Mouse (Mus musculus): ENCODE measurements around the gene Lrguk. TPM values are rescaled to one million over a fixed set of nuclear protein-coding genes. Genes with fewer than 3 reads are reported as not detected.

Gene Lrguk
- 1 to 10 TPM; 1.7 to 2.0 TPM for total RNA-seq (2021)
- long read RNA-seq, experiment 1, partial matches to known transcripts: 0 of 2 reads
- long read RNA-seq, experiment 1, other reads (novel, unspliced or antisense): 0 of 2 reads
- long read RNA-seq, experiment 2, partial matches to known transcripts: 1 of 4 reads
- long read RNA-seq, experiment 2, other reads (novel, unspliced or antisense): 0 of 4 reads

DNA sequence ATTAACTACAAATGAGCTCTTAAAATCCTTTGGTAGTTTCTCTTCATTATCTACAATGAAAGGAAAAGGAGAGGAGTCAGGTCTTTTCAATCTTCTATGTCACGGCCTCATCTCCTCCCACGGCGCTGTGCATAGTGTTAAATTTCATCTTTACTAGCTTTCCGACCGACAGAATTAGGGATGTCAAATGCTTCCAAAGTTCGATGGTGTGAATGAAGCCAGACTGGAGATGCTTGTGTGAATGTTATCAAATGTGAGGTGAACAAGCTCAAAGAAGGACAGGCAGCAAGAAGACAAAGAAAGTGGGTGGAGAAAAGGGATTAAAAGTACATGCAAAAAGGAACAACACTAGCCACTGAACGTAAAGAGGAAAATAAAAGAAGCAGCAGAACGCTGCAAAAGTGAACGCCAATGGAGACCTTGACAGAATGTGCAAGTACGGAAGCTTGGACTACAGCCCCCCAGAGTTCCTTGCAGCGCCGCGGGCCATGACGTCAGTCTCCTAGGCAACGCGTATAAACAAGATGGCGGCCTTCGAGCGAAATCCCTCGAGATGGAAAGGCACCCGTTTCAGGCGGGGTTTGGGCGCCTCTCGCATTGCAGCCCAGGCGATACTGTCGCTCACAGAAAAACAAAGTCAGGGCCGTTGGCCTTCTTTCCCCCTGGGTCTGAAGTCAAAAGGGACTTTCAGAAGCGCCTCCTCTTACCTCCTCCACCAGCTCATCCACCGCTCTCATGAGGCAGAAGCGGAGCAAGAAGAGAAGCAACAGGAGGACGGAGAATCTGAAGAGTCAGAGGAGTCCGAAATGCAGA is at the start of gene Lrguk:
Lrguk (plus strand) TSS at position 516 of the 813 bp plus-strand sequence.
- peak; percentile 69 to 72 for DNase-seq (ENCODE audit: low spot score in 2 of 2)

DNA sequence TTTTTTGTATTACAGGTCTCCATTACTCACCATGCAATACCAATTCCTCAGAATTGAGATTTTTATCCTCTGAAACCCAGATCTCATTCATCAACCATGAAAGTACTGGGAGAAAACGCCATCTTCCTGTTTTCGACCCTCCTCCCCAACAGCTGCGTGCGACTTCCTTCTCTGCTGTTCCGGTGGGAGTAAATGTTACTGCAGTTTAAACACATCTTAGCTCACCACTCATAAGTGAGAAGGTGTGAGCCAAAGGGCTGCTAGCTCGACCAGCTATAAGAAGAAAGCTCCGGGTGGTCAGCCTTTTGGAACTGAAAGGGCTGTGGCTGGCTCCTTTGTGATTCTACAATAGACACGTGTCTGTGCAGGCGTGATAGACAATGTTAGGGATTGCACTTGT is 46.5 kb upstream of the Lrguk start:
- no peak for DNase-seq (ENCODE audit: low spot score in 2 of 2)

DNA sequence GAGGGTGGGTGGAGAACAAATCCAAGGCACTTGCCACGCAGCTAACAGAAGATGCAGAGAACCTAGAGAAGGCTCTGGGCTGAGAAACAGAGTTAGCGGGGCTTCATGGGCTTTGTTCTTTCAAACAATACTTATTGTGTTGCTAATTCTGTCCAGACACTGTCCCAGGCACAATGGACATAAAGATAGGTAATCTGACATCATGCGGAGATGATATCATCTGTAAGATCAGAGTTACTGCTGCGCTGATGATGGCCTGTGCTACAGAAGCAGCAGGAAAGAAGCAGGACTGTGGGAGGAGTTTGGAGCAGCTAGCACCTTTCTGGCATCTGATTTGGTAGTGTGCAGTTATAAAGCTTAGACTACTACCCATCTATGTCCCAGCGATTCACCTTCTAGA is 42.1 kb upstream of the Lrguk start:
- no peak for DNase-seq (ENCODE audit: low spot score in 2 of 2)

DNA sequence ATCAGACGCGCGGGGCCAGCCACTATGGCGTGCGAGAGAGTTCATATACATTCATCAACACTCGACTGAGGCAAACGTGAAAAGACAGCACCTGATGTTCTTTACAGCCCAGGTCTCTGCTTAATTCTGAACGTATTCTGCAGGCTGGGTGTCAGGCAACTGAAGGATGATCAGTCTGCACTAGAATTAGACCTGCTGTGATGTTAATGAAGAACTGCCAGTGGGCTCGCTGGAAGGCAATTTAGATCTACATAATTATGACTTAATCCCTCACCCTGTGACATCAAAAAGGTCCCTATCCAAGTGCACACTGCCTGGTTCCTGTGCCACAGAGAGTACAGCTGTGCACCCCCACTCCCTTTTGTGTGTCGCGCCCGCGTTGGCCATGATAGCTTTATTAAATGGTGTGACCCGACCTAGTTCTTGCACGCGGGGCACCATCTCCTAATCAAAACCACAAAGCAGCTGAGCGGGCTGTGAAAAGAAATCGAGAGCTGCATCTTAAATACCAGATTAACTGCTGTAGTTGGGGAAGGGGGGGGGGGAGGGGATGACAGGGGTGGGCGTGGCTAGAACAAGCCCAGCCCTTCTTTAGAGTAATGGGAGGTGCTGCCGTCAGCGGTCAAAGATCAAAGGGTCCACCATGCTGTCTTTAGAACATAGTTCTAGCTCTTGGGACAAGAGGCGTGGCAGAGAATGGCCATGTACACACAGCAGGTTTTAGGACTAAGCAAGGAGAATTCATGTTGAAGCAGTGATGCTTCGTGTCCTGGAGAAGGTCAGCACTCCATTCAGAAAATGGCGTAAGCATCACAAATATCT is 36.8 kb upstream of the Lrguk start:
- DNase-seq (ENCODE audit: low spot score in 2 of 2): no peak

DNA sequence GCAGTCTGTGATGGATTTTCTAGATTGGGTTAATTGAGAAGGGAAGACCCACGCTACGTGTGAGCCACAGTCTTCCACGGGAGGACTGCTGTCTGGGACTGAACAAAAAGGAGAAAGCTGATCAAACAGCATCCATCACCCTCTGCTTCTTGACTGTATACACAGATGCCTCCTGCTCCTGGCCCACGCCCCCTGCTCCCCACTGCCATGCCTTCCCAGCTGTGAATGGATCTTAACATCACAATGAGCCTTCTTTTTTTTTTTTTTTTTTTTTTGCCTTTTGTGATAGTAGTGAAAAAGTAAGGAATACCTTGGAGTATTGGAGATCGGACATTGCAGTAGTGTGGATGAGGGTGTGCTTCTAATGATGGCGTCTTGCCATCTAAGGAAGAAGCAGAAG is 35.4 kb upstream of the Lrguk start:
- no peak for DNase-seq (ENCODE audit: low spot score in 2 of 2)

DNA sequence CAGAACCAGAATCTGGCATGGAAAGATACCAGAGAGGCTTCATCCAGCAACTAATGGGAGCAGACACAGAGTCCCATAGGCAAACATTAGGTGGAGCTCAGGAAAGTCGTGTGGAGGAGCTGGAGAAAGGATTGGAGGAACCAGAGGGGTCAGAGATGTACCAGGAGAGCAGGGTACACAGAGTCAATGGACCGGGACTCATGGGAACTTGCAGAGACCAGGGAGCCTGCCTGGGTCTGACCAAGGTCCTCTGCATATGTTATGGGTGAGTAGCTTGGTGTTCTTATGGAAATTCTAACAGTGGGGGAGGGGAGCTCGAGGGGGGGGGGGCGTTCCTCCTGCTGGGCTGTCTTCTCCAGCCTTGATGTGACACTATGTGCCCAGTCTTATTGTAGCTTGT is 30.7 kb upstream of the Lrguk start:
- no peak for DNase-seq (ENCODE audit: low spot score in 2 of 2)

DNA sequence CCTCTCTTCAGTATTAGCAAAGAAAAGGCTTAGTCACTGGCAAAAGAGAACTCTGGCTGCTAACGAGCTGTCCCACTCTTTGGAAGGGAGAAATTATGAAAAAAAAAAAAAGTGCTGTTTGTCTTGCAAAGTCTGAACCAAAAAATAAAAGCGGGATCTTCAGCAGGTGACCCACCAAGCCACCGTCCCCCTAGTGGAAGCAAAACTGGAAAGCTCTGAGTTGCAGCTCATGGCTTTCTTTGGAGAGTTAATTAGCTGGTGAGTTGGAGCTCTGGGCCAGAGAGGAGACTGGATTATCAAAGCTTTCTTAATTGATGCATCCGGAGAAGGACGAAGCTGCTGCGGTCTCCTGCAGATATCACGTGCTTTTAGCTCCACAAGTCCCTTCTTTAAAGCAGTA is 29.7 kb upstream of the Lrguk start:
- no peak for DNase-seq (ENCODE audit: low spot score in 2 of 2)

DNA sequence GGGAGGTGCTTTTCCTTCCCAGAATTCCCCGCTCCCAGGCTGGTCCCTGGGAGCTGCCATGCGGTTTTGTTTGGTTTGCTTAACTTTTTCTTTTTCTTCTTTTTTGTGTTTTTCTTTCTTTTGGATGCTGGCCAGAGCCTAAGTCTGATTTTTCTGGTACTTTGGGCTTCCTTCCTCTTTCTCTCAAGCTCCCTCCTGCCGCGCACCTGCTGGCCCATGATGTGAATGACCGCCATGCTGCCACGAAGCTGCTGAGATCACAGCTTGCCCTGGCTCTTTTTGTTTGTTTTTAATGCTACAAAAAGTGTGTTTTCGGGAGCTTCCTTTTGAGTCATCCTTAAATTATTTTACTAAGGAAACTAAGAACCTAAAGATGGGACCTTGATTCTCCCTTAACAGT is 28.6 kb upstream of the Lrguk start:
- DNase-seq (ENCODE audit: low spot score in 2 of 2): no peak

DNA sequence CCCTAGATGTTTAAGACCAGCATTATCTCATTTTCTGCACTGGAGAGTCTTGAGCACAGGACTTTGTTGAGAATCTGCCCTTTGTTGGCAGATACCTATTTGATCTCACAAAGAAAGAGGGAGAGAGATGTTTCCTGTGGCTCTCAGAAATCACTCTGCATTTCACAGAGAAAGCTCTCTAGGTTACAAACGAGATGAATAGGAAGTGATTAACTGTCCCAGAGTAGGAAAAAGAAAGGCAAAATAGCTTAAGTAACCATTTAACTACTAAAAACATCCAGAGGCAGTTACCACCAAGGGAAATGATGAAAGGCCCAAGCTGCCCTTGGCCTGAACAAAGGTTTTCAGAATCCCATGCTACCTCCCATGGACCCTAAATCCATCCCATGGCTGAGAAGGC is 26.2 kb upstream of the Lrguk start:
- no peak for DNase-seq (ENCODE audit: low spot score in 2 of 2)

DNA sequence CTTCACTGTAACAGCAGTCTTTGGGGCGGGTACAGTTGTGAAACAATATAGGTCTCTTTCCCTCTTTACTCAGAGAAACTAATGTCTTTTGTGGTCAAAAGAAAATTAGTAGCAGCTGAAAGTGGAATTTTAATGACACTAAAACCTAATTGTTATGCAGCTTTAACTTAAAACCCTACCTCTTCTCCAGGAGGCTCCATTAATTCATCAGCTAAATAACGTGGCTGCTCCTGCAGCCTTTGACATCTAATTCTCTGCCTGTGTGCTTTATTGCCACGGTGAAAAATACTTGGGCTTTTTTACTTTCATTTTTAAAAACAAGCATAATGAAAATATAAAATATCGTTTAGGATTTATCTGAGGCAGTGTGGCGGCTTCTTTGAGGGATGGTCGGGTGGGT is 15.8 kb upstream of the Lrguk start:
- no peak for DNase-seq (ENCODE audit: low spot score in 2 of 2)

DNA sequence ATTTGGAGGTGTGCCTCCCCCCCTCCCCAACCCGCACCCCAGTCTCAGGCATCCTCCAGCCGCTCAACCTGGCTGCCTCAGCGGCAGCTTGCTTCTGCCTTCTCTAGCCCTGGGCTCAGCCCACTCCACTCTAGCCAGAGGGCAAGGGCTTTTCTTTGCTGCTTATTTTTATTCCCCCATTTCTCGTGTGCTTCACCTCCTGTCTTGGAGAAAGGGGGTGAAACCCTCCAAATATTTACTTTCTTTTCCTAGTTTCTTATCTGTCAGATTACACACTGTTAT is 439 bp downstream of the Lrguk start:
- no peak for DNase-seq (ENCODE audit: low spot score in 2 of 2)

DNA sequence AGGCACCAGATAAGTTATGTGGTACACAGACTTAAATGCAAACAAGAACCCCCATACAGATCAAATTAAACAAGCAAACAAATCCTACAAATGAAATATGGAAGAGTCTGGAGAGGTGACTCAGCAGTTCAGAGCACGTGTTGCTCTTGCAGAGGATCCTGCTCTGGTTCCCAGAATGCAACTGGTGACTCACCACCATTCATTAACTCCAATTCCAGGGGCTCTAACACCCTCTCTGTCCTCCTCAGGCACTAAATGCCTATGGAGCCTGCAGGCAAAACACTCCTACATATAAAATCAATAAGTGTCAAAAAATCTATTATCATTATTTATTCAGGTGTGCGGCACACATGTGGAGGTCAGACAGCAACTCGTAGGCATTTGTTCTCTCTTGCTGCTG is 4.8 kb downstream of the Lrguk start:
- DNase-seq (ENCODE audit: low spot score in 2 of 2): no peak

DNA sequence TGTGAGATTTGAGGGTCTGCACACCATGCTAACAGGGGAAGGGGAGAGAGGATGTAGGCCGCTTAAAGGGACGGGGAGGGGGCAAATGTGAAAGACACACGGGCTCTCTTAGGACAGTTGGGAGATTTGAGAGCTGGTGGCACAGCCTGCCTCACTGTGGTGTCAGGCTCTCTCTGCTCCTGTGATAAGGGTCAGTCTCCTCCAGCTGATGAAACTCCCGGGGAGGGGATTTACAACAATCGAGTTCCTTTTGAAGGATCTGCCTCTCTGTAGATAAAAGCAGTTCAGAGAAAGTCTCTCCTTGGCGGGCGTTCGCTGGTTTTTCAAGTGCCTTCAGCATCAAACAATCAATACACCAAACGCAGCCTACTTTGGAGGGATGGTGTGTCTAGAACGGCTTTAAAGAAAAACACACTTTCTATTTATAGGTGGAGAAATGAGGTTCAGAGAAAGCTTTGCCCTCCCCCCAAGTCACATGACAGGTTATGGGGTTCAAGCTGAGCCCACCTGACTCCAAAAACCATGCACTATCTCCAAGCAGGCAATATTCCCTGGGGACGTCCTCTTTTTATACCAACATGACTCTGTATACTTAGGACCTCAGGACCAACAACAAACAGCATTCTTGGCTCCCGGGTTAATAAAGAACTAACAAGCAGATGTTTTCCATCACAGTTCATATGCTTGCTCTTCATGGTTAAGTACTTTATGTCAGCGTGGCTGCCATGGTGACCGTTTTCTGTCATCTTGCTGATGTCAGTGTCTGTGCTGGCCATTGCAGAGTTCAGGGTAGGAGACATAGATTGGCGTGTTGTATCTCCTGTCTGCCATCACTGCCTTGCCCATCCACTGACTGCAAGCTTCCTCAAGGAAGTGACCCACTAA is 5.6 kb downstream of the Lrguk start:
- no peak for DNase-seq (ENCODE audit: low spot score in 2 of 2)

DNA sequence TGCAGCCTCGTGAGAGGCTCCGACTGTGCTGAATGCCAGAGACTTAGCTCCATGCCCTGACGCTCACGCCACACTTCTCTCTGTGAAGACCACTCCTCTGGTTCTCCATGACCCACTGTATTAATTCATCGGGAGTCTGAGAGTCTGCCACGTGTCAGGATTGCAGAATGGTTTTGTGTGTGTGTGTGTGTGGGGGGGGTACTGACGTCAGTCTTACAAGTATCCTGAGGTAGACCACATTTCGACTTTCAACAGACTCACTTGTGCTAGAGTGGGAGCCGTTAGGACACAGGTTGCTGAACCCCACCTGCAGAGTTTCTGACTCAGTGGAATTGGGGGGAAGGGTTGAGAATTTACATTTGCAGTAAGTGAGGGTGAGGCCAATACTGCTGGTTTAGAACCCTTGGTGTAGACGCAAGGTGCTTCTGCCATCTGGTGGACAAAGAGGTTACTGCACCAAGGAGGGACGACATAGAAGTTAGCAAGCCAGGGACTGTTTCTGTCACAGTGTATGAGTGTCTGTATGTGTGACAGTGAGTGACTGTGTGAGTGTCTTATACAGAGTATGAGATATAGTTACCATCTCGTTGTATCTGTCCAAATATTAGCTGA is 11.5 kb downstream of the Lrguk start:
- DNase-seq (ENCODE audit: low spot score in 2 of 2): peak; percentile 41 to 43

DNA sequence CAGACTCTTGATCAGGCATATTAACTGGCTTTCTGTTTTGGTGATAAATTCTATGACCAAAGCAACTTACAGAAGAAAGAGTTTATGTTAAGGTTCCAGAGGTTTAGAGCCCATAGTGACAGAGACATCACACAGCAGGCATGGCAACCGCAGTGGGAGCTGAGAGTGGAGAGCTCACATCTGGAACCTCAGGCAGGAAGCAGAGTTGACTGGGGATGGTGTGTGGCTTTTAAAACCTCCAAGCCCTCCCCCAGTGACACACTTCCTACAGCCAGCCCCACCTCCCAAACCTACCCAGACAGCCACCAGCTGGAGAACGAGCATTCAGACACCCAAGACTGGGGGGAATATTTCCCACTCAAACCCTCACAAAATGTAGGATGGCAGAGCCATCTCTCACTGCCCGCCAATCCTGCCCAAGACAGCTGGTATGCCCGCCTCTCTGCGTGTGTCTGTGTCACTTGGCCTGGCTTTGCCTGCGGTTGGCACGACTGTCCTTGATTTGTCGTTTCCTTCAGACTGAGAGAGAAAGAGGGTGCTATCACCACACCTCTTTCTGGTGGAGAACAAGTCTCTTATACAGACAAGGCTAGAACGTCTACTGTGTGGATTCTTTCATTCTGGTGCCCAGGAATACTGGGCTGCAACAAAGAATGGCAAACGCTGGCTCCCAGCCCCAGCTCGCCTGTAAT is 12.5 kb downstream of the Lrguk start:
- no peak for DNase-seq (ENCODE audit: low spot score in 2 of 2)

DNA sequence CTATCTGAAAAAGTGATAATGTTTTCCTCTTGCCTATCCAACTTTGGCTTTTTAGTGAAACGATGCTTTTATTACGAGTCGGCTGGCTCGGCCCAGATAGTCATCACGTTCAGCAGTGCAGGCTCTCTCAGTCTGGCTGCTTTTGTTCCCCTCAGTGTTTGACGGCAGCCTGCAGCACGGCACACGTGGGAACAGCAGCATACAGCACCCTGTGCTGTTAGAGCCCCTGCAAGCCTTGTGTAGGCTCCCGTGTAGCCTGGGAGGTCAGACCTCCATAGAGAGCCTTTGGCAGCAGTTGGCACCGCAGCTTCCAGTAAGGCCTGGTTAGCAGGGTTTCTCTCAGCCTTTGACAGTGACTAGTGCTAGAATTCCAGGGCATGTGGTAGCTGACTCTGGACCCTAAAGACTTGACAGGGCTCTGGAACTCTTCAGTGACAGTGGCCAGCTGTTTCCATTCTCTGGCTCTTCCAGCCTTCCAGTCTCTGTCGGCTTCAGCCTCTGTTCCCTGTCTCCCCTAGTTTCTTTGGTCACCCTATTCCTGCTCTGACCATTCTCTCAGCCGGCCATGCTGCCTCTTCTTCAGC is 15.1 kb downstream of the Lrguk start:
- DNase-seq (ENCODE audit: low spot score in 2 of 2): no peak

DNA sequence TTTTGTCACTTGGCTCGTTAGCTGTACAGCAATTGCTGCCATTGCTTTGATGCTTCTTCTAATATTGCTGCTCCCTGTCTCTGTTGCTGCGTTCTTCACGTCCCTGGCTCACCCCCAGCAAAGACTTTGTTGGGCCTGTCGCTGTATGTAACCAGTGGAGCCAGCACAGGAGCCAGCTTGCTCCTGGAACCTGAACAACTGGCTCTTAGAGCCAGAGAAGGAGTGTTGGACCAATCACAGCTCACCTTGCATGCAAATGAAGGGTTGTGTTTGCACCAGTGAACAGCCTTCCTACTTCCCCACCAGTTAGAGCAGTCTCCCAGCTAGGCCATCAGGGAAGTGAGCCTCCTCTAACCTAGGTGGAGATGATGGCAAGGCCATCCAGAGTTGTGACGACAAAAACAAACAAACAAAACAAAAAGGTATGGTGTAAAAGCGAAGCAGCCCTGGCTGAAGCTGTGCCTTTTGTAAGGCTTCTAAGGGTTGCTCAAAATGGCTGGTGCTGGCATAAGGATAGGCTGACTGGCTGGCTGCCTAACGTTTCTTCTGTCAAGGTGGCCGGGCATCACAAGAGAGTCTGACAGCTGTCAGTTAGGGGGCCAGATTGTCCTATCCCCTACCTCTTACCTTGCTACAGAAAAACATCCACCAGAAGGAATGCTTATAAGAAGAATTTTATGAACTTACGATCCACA is 15.7 kb downstream of the Lrguk start:
- no peak for DNase-seq (ENCODE audit: low spot score in 2 of 2)

DNA sequence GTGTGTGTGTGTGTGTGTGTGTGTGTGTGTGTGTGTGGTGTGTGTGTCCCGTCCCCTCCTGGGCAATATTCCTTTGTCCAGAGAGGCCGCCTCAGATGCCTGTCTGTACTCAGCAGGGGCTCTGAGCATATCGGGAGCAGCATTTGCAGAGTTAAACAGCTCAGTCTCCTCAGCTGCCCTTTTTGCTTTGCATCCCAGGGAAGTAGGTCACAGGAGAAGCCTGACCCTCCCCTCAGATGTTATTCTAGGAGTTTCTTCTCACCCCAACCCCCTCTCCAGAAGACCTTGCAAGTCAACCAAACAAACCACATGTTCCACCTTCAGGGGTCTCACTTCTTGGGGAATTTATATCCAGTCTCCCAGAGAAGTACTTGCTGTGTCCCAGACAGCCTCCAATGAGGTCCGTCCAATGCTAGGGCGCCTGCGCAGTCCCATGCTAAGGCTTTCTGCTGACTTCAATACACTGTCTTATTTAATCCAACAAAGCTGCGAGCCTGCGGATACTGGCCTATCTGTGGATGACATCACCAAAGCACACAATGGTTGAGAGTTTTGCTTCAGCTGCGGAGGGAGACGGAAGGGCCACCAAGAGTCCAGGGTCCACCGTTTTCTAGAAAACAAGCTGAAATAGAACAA is 17.4 kb downstream of the Lrguk start:
- DNase-seq (ENCODE audit: low spot score in 2 of 2): no peak

DNA sequence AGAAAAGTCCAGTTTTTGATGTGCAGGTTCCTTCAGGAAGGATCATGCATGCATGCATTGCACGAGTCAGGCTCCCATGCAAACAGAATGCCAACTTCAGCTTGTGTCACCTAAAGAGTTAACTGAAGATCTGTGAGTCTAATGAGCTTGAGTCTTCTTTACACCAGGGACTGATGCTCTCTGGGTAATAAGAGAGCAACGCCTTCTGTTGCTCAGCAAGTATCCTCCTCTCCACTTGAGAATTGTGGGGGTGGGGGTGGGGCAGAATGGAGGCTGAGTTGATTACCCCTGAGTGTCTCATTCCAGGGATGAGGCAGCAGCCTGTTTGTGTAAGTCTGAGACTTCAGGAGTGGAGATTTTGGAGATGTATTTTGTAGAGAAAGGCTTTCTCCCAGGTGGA is 20.2 kb downstream of the Lrguk start:
- DNase-seq (ENCODE audit: low spot score in 2 of 2): no peak

Data from adrenal gland, postnatal 4 days (tissue).